Mouse (Mus musculus): ENCODE results near the gene Tmem240. TPM values are rescaled to one million over a fixed set of nuclear protein-coding genes. Genes with fewer than 3 reads are reported as not detected.
"Not testable (repeated sequence)": the region's sequence is repeated elsewhere in the genome, so short reads cannot be mapped to it uniquely, and the experiment has no call there.

The Tmem240 gene
- 0.98 and 1.2 TPM in 2 replicates for polyA plus RNA-seq (2012; rRNA removed)

GRCm38 (mm10) chr4:155734350-155734941 lies at the start of gene Tmem240:
TSS of gene Tmem240 (plus strand) at chr4:155734800.
- DNase-seq (ENCODE audit: low read depth): no peak

GRCm38 (mm10) chr4:155687764-155688163 lies 46.8 kb upstream of the Tmem240 start:
- not testable (repeated sequence) for DNase-seq (ENCODE audit: low read depth)

GRCm38 (mm10) chr4:155690571-155691375 lies 43.8 kb upstream of the Tmem240 start:
- DNase-seq (ENCODE audit: low read depth): no peak

- no peak for DNase-seq (ENCODE audit: low read depth)
Measured at GRCm38 (mm10) chr4:155692421-155692820, 42.2 kb upstream of the Tmem240 start.

GRCm38 (mm10) chr4:155694111-155694481 lies 40.5 kb upstream of the Tmem240 start, which contains the start of gene Fndc10:
TSS of gene Fndc10 (plus strand) at chr4:155694342.
- DNase-seq (ENCODE audit: low read depth): no peak

GRCm38 (mm10) chr4:155694482-155695401 lies 39.9 kb upstream of the Tmem240 start:
- DNase-seq (ENCODE audit: low read depth): no peak

- no peak for DNase-seq (ENCODE audit: low read depth)
Measured at GRCm38 (mm10) chr4:155695531-155696062, 39.0 kb upstream of the Tmem240 start.

GRCm38 (mm10) chr4:155696261-155697255 lies 38.0 kb upstream of the Tmem240 start:
- peak; percentile 68 for DNase-seq (ENCODE audit: low read depth)

- no peak for DNase-seq (ENCODE audit: low read depth)
Measured at GRCm38 (mm10) chr4:155700425-155700824, 34.2 kb upstream of the Tmem240 start.

GRCm38 (mm10) chr4:155703425-155703929 lies 31.1 kb upstream of the Tmem240 start:
- no peak for DNase-seq (ENCODE audit: low read depth)

GRCm38 (mm10) chr4:155704721-155705591 lies 29.6 kb upstream of the Tmem240 start, which contains the start of gene Ssu72:
TSS of gene Ssu72 (plus strand) at chr4:155704800.
- DNase-seq (ENCODE audit: low read depth): no peak

GRCm38 (mm10) chr4:155705592-155705929 lies 29.0 kb upstream of the Tmem240 start:
- DNase-seq (ENCODE audit: low read depth): no peak

GRCm38 (mm10) chr4:155708582-155708981 lies 26.0 kb upstream of the Tmem240 start:
- DNase-seq (ENCODE audit: low read depth): no peak

- DNase-seq (ENCODE audit: low read depth): no peak
Measured at GRCm38 (mm10) chr4:155708988-155709387, 25.6 kb upstream of the Tmem240 start.

- no peak for DNase-seq (ENCODE audit: low read depth)
Measured at GRCm38 (mm10) chr4:155710521-155711252, 23.9 kb upstream of the Tmem240 start.

GRCm38 (mm10) chr4:155721668-155722083 lies 12.9 kb upstream of the Tmem240 start:
- no peak for DNase-seq (ENCODE audit: low read depth)

GRCm38 (mm10) chr4:155727993-155728392 lies 6.6 kb upstream of the Tmem240 start:
- DNase-seq (ENCODE audit: low read depth): no peak

GRCm38 (mm10) chr4:155733267-155733666 lies 1.3 kb upstream of the Tmem240 start:
- no peak for DNase-seq (ENCODE audit: low read depth)
